Mouse (Mus musculus) intestine, postnatal 0 days (tissue): ENCODE measurements at regions not wholly inside any gene's neighbourhood (a gene's known extent, or its start where the extent isn't known, plus 50 kb on each side); places are given as distances from the start of the nearest gene placed in this dataset.
A peak's percentile ranks its signal among the peaks of the same experiment; 100 is the strongest.

ENCODE experiments used
- ATAC-seq: fragments of 200-750 bp; cut with Nextera tagmentation; 2 replicates; pipeline ENCODE4 v1.8.0; 2017; ENCODE audit warnings: mild to moderate bottlenecking, moderate TSS enrichment, moderate library complexity
- H3K27ac ChIP-seq: fragments of 300-500 bp; sonication (generic); 2 replicates; pipeline ENCODE4 v1.5.1; 2014; ENCODE audit warnings: mild to moderate bottlenecking, low read depth, low read length, moderate library complexity
- H3K27me3 ChIP-seq: fragments of 300-500 bp; sonication (generic); replicated peaks from 2 replicates; pipeline ENCODE4 v1.6.1; 2014; ENCODE audit warnings: low read length, mixed read lengths; ENCODE audit not compliant: control insufficient read depth, insufficient read depth
- H3K36me3 ChIP-seq: fragments of 300-500 bp; sonication (generic); 2 replicates; pipeline ENCODE4 v1.6.1; 2014; ENCODE audit warnings: mild to moderate bottlenecking, moderate library complexity; ENCODE audit not compliant: control insufficient read depth, insufficient read depth
- H3K4me1 ChIP-seq: fragments of 300-500 bp; sonication (generic); replicated peaks from 2 replicates; pipeline ENCODE4 v1.6.1; 2014; ENCODE audit warnings: antibody characterized with exemption, low read length, mixed read lengths; ENCODE audit not compliant: control insufficient read depth, insufficient read depth
- H3K4me2 ChIP-seq: fragments of 300-500 bp; sonication (generic); replicated peaks from 2 replicates; pipeline ENCODE4 v1.6.1; 2014; ENCODE audit warnings: low read depth, mild to moderate bottlenecking, moderate library complexity
- H3K4me3 ChIP-seq: fragments of 300-500 bp; sonication (generic); 2 replicates; pipeline ENCODE4 v1.5.1; 2014; ENCODE audit warnings: low read depth, low read length
- H3K9ac ChIP-seq: fragments of 300-500 bp; sonication (generic); 2 replicates; pipeline ENCODE4 v1.6.1; 2014; ENCODE audit warnings: mild to moderate bottlenecking, low read depth, low read length
- H3K9me3 ChIP-seq: fragments of 300-500 bp; sonication (generic); 2 replicates; pipeline ENCODE4 v1.6.1; 2016; ENCODE audit warnings: mixed run types; ENCODE audit not compliant: control insufficient read depth
- CTCF ChIP-seq: sonication (generic); IDR thresholded peaks from 2 replicates; pipeline ENCODE4 v1.5.1; 2016; ENCODE audit warnings: low read depth, mild to moderate bottlenecking, control low read depth, antibody characterized with exemption, moderate library complexity
- WGBS: fragments of 180-500 bp; shearing (Covaris S2); extraction: QIAGEN DNeasy Blood & Tissue Kit; methylation state at CpG from one replicate; pipeline ENCODE4 v1.1.7; 2014; 5-methylcytosine and 5-hydroxymethylcytosine counted together

DNA sequence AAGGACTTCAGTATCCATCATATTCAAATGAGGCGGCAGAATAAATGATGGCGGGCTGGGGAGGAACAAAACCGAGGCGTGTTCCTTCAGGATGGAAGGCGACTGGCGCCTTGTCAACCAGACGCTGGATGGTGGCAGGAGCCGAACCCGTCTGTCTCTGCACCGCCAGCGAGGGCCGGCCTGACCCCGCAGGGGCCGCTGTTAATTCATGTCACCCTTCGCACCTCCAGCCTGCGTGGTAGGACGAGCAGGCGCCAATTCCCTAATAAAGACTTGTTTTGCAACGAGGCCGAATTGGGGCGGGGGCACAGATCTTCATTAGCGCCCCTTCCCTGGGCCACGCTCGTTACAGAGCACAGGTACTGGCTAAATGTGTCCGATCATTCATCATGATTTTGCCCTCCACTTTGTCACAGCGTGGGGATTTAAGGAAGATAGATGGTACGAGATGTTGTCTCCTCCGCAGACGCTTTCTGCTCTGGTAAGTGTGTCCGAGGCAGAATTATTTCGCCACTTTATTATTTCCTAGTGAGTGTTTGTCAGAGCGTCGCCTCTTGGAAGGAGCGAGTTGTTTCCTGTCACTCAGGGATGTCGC, 78.7 kb upstream of the Mvb12b start:
- Histone ChIP-seq H3K36me3 (no peaks in the 10 kb centered on the region), H3K27ac (no peak overlapping the region), H3K27me3 (no peaks in the 10 kb centered on the region; the same call in 1 of the 2 replicates), H3K4me1 (no peaks in the 10 kb centered on the region), H3K4me3 (no peak overlapping the region), H3K9me3 (no peaks in the 10 kb centered on the region), H3K9ac (no peak overlapping the region), H3K4me2 (peak overlapping the region; percentile 40)
- no peak for TF ChIP-seq CTCF
- no peak for ATAC-seq
- 30% methylated on average over 35 of the region's 35 CpGs for WGBS

DNA sequence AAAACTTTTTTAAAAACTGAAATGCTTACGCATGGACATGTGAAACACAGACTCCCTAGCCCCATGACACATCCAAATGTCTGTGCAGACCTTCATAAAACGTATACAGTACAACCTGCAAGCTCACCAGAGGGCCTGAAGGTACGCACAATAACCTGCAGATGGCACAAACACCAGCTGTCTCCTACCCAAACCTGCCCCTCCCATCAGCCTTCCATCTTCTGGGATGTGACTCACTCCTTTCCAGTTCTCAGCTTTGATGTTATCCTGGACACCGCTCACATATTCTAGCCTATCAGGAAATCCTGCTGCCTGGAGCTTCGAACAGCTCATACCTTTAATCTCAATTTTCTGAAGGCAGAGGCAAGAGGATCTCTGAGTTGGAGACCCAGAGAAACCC, 76.3 kb upstream of the Mvb12b start:
- TF ChIP-seq CTCF: no peak
- H3K27me3 ChIP-seq: no peaks in the 10 kb centered on the region; the same call in 1 of the 2 replicates
- 79% methylated on average over 5 of the region's 5 CpGs for WGBS
- H3K4me1 ChIP-seq: no peaks in the 10 kb centered on the region
- H3K4me3 ChIP-seq: no peak overlapping the region
- H3K4me2 ChIP-seq: no peak overlapping the region
- no peaks in the 10 kb centered on the region for H3K9me3 ChIP-seq
- H3K36me3 ChIP-seq: no peaks in the 10 kb centered on the region
- no peak for ATAC-seq
- no peak overlapping the region for H3K27ac ChIP-seq
- no peak overlapping the region for H3K9ac ChIP-seq

DNA sequence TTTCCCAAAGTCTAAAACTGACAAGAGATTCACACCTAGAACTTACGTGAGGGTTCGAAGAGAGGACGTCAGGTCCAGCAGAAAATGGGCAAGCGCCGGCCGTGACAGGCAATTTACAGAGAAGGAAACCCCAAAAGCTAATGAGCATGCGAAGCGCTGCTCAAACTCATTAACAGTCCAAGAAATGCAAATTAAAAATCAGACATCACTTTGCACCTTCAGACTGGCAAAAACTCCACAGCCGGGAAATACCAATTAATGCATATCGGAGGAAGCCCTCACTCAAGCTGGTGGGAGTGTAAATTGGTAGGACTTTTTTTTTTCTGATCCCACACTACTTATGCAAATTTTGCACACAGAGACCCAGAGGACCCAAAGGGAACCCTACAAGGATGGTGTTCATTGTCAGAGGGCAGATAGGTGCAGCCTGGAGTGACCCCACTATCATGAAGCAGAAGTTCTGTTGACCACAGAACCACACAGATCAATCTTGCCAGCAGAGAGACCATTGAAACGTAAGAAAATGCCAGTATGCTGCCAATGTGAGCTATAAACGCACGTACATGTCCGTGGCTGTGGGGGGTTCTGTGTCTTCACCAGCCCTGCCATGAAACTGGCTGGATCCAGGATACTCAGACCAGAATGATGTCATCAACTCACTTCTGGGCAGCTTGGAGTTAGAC, 74.8 kb upstream of the Mvb12b start:
- TF ChIP-seq CTCF: no peak

GRCm38 (mm10) chr2:33961566-33961965, 73.8 kb upstream of the Mvb12b start:
- Histone ChIP-seq H3K9me3 (no peaks in the 10 kb centered on the region), H3K4me3 (no peak overlapping the region), H3K36me3 (no peaks in the 10 kb centered on the region), H3K9ac (no peak overlapping the region), H3K27ac (no peak overlapping the region), H3K27me3 (no peaks in the 10 kb centered on the region; the same call in 1 of the 2 replicates), H3K4me2 (no peak overlapping the region), H3K4me1 (no peaks in the 10 kb centered on the region)
- no peak for ATAC-seq
- no peak for TF ChIP-seq CTCF
- 51% methylated on average over 2 of the region's 2 CpGs for WGBS

More for the DNA sequence above, 74.8 kb upstream of the Mvb12b start:
- H3K36me3 ChIP-seq: no peaks in the 10 kb centered on the region
- H3K4me1 ChIP-seq: no peaks in the 10 kb centered on the region
- no peak overlapping the region for H3K4me3 ChIP-seq
- no peaks in the 10 kb centered on the region; the same call in 1 of the 2 replicates for H3K27me3 ChIP-seq
- H3K9me3 ChIP-seq: no peaks in the 10 kb centered on the region
- WGBS: 88% methylated on average over 14 of the region's 14 CpGs
- ATAC-seq: no peak
- no peak overlapping the region for H3K27ac ChIP-seq
- no peak overlapping the region for H3K4me2 ChIP-seq
- no peak overlapping the region for H3K9ac ChIP-seq

DNA sequence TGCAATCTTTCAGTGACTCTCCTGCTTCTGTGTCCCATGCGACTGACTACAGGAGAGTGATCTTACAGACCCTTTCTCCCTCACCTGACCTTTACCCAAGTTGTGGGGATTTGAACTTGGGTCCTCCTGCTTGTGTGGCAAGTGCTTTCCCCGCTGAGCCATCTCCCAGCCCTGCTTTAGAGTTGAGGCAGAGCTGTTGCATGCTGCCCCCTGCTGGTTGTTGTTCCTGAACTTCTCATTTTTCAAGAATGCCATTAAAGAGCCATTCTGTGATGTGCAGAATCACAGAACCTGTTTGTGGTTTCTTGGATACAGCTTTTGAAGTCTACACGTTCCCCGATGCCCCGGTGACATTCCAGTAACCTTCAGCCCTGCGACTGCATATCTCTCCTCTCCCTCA, 70.0 kb upstream of the Mvb12b start:
- ATAC-seq: no peak
- 58% methylated on average over 6 of the region's 6 CpGs for WGBS

GRCm38 (mm10) chr2:33944301-33944700, 56.6 kb upstream of the Mvb12b start:
- TF ChIP-seq CTCF: no peak
- no peaks in the 10 kb centered on the region for H3K9me3 ChIP-seq
- H3K27me3 ChIP-seq: no peaks in the 10 kb centered on the region
- H3K4me2 ChIP-seq: no peak overlapping the region
- H3K9ac ChIP-seq: no peak overlapping the region
- no peak overlapping the region for H3K27ac ChIP-seq
- no peak for ATAC-seq
- no peaks in the 10 kb centered on the region for H3K36me3 ChIP-seq
- 89% methylated on average over 3 of the region's 3 CpGs for WGBS
- no peaks in the 10 kb centered on the region for H3K4me1 ChIP-seq
- no peak overlapping the region for H3K4me3 ChIP-seq

More for the DNA sequence above, 70.0 kb upstream of the Mvb12b start:
- H3K27ac ChIP-seq: no peak overlapping the region
- H3K9me3 ChIP-seq: no peaks in the 10 kb centered on the region
- no peak overlapping the region for H3K4me2 ChIP-seq
- peak; percentile 76 for TF ChIP-seq CTCF
- no peak overlapping the region for H3K4me3 ChIP-seq
- no peak overlapping the region for H3K9ac ChIP-seq
- H3K27me3 ChIP-seq: no peaks in the 10 kb centered on the region
- H3K4me1 ChIP-seq: no peaks in the 10 kb centered on the region
- no peaks in the 10 kb centered on the region for H3K36me3 ChIP-seq
